Mouse (Mus musculus) stomach, postnatal 0 days (tissue): ENCODE data around the gene Ptprm.

Source experiments
- CTCF ChIP-seq: IDR thresholded peaks from 2 replicates; pipeline ENCODE4 v1.5.1; 2016; ENCODE audit warnings: antibody characterized with exemption, low read depth, mild to moderate bottlenecking, moderate library complexity
- EP300 ChIP-seq: optimal IDR thresholded peaks from 2 replicates; pipeline ENCODE3; 2016; ENCODE audit warnings: antibody characterized with exemption

DNA sequence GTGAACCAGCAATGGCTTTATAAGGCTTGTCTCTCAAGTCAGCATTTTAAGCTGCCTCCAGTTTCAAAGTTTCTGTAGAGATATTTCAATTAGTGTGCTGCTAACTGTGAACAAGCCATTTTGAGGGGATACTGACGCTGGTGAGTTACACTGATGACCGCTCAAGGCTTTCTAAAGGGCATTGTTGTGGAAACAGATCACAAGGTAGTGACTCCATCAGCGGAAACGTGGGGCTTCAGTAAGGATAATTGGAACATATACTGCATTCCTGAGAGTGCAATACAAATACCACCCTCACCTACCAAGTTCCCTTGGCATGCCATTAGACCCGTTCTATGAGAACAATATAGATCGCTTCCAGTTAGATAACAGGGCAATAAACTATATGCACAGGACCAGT is 393.7 kb downstream of the Ptprm start:
- TF ChIP-seq CTCF (no peak), EP300 (no peak)
